Mouse (Mus musculus) MEL (cell line): Measurements from ENCODE around the gene Hoxb5. TPM values are rescaled to one million over a fixed set of nuclear protein-coding genes. Genes with fewer than 3 reads are reported as not detected.

Source experiments
- DNase-seq: peaks from one replicate; pipeline ENCODE4 v3.0.0; 2011; ENCODE audit warnings: low read depth, low spot score
- H3K27ac ChIP-seq: 2 replicates; pipeline ENCODE4 v1.5.1; 2012; ENCODE audit warnings: low read depth, mild to moderate bottlenecking, control low read depth, low read length, moderate library complexity; ENCODE audit not compliant: control insufficient read depth
- H3K27me3 ChIP-seq, 2 experiments: fragments of 150-350 bp in 1 of 2; sonication (generic) in 1 of 2; 2 replicates each; pipeline ENCODE4 v1.6.1; 2012; ENCODE audit warnings: low read length in 2 of 2, mild to moderate bottlenecking in 2 of 2, improper control_type of control experiment in 1 of 2, moderate library complexity in 1 of 2; ENCODE audit not compliant: insufficient read depth in 2 of 2, control insufficient read depth in 1 of 2
- H3K36me3 ChIP-seq, 2 experiments: 2 replicates each; pipeline ENCODE4 v1.6.1; 2012 to 2014; ENCODE audit warnings: low read length in 2 of 2, improper control_type of control experiment in 1 of 2, inconsistent platforms in 1 of 2, mild to moderate bottlenecking in 1 of 2; ENCODE audit not compliant: insufficient read depth in 2 of 2, control insufficient read depth in 1 of 2
- H3K4me1 ChIP-seq, 2 experiments: fragments of 150-350 bp in 1 of 2; sonication (generic) in 1 of 2; 2 replicates each; pipeline ENCODE4 v1.6.1; 2012; ENCODE audit warnings: low read length in 2 of 2, improper control_type of control experiment in 1 of 2, mild to moderate bottlenecking in 1 of 2; ENCODE audit not compliant: insufficient read depth in 2 of 2, control insufficient read depth in 1 of 2
- H3K4me3 ChIP-seq, 2 experiments: fragments of 150-350 bp in 1 of 2; sonication (generic) in 1 of 2; 2 replicates each; pipeline ENCODE4 v1.5.1; 2012; ENCODE audit warnings: low read depth in 2 of 2, low read length in 2 of 2, mild to moderate bottlenecking in 2 of 2, moderate library complexity in 2 of 2, control low read depth in 1 of 2, improper control_type of control experiment in 1 of 2; ENCODE audit not compliant: control insufficient read depth in 1 of 2, insufficient read depth in 1 of 2
- H3K79me2 ChIP-seq: 2 replicates; pipeline ENCODE4 v1.6.1; 2012; ENCODE audit warnings: mild to moderate bottlenecking, low read length, moderate library complexity; ENCODE audit not compliant: control insufficient read depth, poor library complexity, insufficient read depth
- H3K9ac ChIP-seq: 2 replicates; pipeline ENCODE4 v1.6.1; 2012; ENCODE audit warnings: low read depth, mild to moderate bottlenecking, control low read depth, low read length, moderate library complexity; ENCODE audit not compliant: control insufficient read depth, poor library complexity, severe bottlenecking
- H3K9me3 ChIP-seq: fragments of 150-350 bp; sonication (generic); replicated peaks from 2 replicates; pipeline ENCODE4 v1.6.1; 2012; ENCODE audit warnings: mild to moderate bottlenecking, low read length, improper control_type of control experiment, moderate library complexity; ENCODE audit not compliant: insufficient read depth
- BHLHE40 ChIP-seq: IDR thresholded peaks from 2 replicates; pipeline ENCODE4 v1.6.1; 2012; ENCODE audit warnings: low read depth, mild to moderate bottlenecking, inconsistent platforms, low read length, improper control_type of control experiment, borderline replicate concordance
- EP300 ChIP-seq, 2 experiments: IDR thresholded peaks; 2 replicates each; pipeline ENCODE4 v1.6.1; 2011; ENCODE audit warnings: improper control_type of control experiment in 2 of 2, low read length in 2 of 2, low read depth in 1 of 2, mild to moderate bottlenecking in 1 of 2
- HCFC1 ChIP-seq: IDR thresholded peaks from 2 replicates; pipeline ENCODE4 v1.6.1; 2012; ENCODE audit warnings: low read depth, mild to moderate bottlenecking, inconsistent platforms, low read length, improper control_type of control experiment, moderate library complexity
- KAT2A ChIP-seq: conservative IDR thresholded peaks from 2 replicates; pipeline ENCODE4 v1.6.1; 2012; ENCODE audit warnings: low read depth, low read length, improper control_type of control experiment, inconsistent platforms
- MAFK ChIP-seq: IDR thresholded peaks from 2 replicates; pipeline ENCODE4 v1.6.1; 2011; ENCODE audit warnings: low read depth, mild to moderate bottlenecking, low read length, improper control_type of control experiment, borderline replicate concordance
- MAX ChIP-seq: IDR thresholded peaks from 2 replicates; pipeline ENCODE4 v1.6.1; 2011; ENCODE audit warnings: low read length, improper control_type of control experiment
- MEF2A ChIP-seq: IDR thresholded peaks from 2 replicates; pipeline ENCODE4 v1.6.1; 2014; ENCODE audit warnings: low read depth, mild to moderate bottlenecking, inconsistent platforms, low read length, improper control_type of control experiment; ENCODE audit not compliant: poor library complexity, insufficient replicate concordance, severe bottlenecking; ENCODE audit errors: extremely low read depth
- MXI1 ChIP-seq: IDR thresholded peaks from 2 replicates; pipeline ENCODE4 v1.6.1; 2011; ENCODE audit warnings: mild to moderate bottlenecking, low read depth, low read length, improper control_type of control experiment
- MYB ChIP-seq: IDR thresholded peaks from 2 replicates; pipeline ENCODE4 v1.6.1; 2011; ENCODE audit warnings: mild to moderate bottlenecking, low read depth, low read length, improper control_type of control experiment
- NRF1 ChIP-seq: IDR thresholded peaks from 2 replicates; pipeline ENCODE4 v1.6.1; 2014; ENCODE audit warnings: low read depth, mild to moderate bottlenecking, inconsistent platforms, low read length, improper control_type of control experiment, moderate library complexity; ENCODE audit not compliant: poor library complexity, insufficient read depth, severe bottlenecking
- POLR2AphosphoS2 ChIP-seq: IDR thresholded peaks from 2 replicates; pipeline ENCODE4 v1.6.1; 2011; ENCODE audit warnings: low read length, improper control_type of control experiment
- POLR2AphosphoS5 ChIP-seq: IDR thresholded peaks from 2 replicates; pipeline ENCODE4 v1.6.1; 2012; ENCODE audit warnings: low read depth, borderline replicate concordance, mild to moderate bottlenecking, inconsistent platforms, low read length, moderate library complexity, mixed read lengths
- RCOR1 ChIP-seq: IDR thresholded peaks from 2 replicates; pipeline ENCODE4 v1.6.1; 2012; ENCODE audit warnings: low read depth, mild to moderate bottlenecking, inconsistent platforms, low read length, improper control_type of control experiment
- SMC3 ChIP-seq: IDR thresholded peaks from 2 replicates; pipeline ENCODE4 v1.6.1; 2011; ENCODE audit warnings: low read depth, low read length, improper control_type of control experiment
- TAL1 ChIP-seq: IDR thresholded peaks from 2 replicates; pipeline ENCODE4 v1.6.1; 2012; ENCODE audit warnings: mild to moderate bottlenecking, inconsistent platforms, low read length, moderate library complexity, mixed read lengths
- UBTF ChIP-seq: IDR thresholded peaks from 2 replicates; pipeline ENCODE4 v1.6.1; 2012; ENCODE audit warnings: low read depth, mild to moderate bottlenecking, inconsistent platforms, low read length, improper control_type of control experiment, moderate library complexity, borderline replicate concordance; ENCODE audit not compliant: insufficient read depth
- ZC3H11A ChIP-seq: IDR thresholded peaks from 2 replicates; pipeline ENCODE4 v1.6.1; 2012; ENCODE audit warnings: low read depth, mild to moderate bottlenecking, inconsistent platforms, low read length, improper control_type of control experiment
- ZMIZ1 ChIP-seq: IDR thresholded peaks from 2 replicates; pipeline ENCODE4 v1.6.1; 2012; ENCODE audit warnings: low read depth, mild to moderate bottlenecking, inconsistent platforms, low read length, improper control_type of control experiment, moderate library complexity
- ZNF384 ChIP-seq: IDR thresholded peaks from 2 replicates; pipeline ENCODE4 v1.6.1; 2012; ENCODE audit warnings: low read depth, mild to moderate bottlenecking, inconsistent platforms, low read length, improper control_type of control experiment
- polyA plus RNA-seq, 2 experiments: library from polyadenylated mRNA; stranded (reverse) in 1 of 2; unstranded in 1 of 2; fragments of >175 nt in 1 of 2; fragments of >200 nt in 1 of 2; gene quantifications; 2 replicates each; pipeline versions ENCODE4 v1.2.1 to v1.2.4; 2012; ENCODE audit warnings: low replicate concordance in 2 of 2, low read depth in 1 of 2; ENCODE audit not compliant: insufficient read length in 2 of 2, insufficient read depth in 1 of 2, missing spikeins in 1 of 2
- total RNA-seq: library from RNA; depleted of rRNA; stranded (reverse); fragments of 300-350 nt; gene quantifications from 2 replicates; pipeline ENCODE4 v1.2.3, GENCODE M21; 2012

Gene Hoxb5
- total and polyA plus RNA-seq, 3 experiments, result not detected

DNA sequence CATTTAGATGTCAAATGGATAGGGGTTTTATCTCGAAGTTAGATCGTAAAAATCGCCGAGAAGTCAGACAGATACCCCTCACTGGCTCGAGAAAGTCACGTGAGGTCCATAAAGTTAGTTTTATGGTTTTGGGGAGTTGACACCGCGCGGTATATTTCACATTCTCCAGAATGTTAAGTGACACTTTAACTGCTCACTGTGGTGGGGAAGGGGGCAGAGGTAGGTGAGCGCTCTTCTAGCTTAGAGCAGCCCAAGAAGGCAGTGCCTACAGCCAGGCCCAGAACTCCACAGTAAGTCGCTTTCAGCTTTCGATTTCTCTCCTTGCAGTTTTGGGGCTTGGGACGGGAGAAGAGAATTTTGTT is 3.8 kb downstream of the Hoxb5 start:
- peaks cover 0 to under 1% of the 10 kb centered on the region in 2 experiments; a peak in 2 of 4 replicates for H3K27me3 ChIP-seq
- no peaks in the 10 kb centered on the region for H3K9me3 ChIP-seq
- no peak overlapping the region for H3K4me3 ChIP-seq
- H3K27ac ChIP-seq, result no peak overlapping the region
- TF ChIP-seq BHLHE40 (no peak), UBTF (no peak), MXI1 (no peak), ZNF384 (no peak), MAX (no peak), ZC3H11A (no peak), MEF2A (no peak), NRF1 (no peak), RCOR1 (no peak)
- H3K4me1 ChIP-seq, result no peaks in the 10 kb centered on the region
- DNase-seq, result no peak
- no peaks in the 10 kb centered on the region for H3K79me2 ChIP-seq
- H3K9ac ChIP-seq, result no peak overlapping the region
- H3K36me3 ChIP-seq, result no peaks in the 10 kb centered on the region

DNA sequence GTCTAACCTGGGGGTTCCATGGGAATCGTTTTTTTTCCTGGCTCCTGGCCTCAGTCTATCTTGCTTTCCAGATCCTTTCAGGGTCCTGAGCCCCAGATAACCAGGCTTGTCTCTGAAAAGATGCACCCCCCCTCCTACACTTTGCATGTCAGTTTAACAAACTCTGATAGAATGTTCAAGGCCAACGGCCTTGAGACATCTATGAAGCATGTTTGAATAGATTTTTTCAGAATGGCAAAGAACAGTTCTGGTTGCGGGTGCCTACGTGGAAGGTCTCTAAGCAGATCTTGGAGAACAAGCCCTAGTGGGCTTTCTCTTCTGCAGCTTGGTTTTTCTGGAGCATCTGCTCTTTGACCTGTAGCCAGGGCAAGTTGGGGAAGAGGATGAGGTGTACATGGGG is 5.6 kb downstream of the Hoxb5 start:
- no peaks in the 10 kb centered on the region for H3K4me1 ChIP-seq
- TF ChIP-seq UBTF, result no peak
- no peak for TF ChIP-seq MYB
- TF ChIP-seq ZMIZ1, result no peak
- TF ChIP-seq HCFC1, result no peak
- TF ChIP-seq MAFK, result no peak
- TF ChIP-seq MXI1, result no peak
- TF ChIP-seq TAL1, result no peak
- TF ChIP-seq BHLHE40, result no peak
- no peak for TF ChIP-seq SMC3
- no peak for TF ChIP-seq EP300 (IDR thresholded peaks at IDR 0.05; ENCODE audit: low read depth in 1 of 2, low read length in 2 of 2)
- TF ChIP-seq KAT2A, result no peak
- no peak for TF ChIP-seq ZC3H11A
- no peak for TF ChIP-seq POLR2AphosphoS5
- TF ChIP-seq POLR2AphosphoS2, result no peak
- H3K4me3 ChIP-seq, result no peak overlapping the region
- no peak for DNase-seq
- no peaks in the 10 kb centered on the region for H3K36me3 ChIP-seq
- no peaks in the 10 kb centered on the region for H3K79me2 ChIP-seq
- no peaks in the 10 kb centered on the region; a peak in 1 of 4 replicates for H3K27me3 ChIP-seq
- H3K27ac ChIP-seq, result no peak overlapping the region
- H3K9me3 ChIP-seq, result no peaks in the 10 kb centered on the region
- no peak overlapping the region for H3K9ac ChIP-seq
